Mouse (Mus musculus): ENCODE measurements at regions not wholly inside any gene's neighbourhood (a gene's known extent, or its start where the extent isn't known, plus 50 kb on each side); places are given as distances from the start of the nearest gene placed in this dataset.

DNA sequence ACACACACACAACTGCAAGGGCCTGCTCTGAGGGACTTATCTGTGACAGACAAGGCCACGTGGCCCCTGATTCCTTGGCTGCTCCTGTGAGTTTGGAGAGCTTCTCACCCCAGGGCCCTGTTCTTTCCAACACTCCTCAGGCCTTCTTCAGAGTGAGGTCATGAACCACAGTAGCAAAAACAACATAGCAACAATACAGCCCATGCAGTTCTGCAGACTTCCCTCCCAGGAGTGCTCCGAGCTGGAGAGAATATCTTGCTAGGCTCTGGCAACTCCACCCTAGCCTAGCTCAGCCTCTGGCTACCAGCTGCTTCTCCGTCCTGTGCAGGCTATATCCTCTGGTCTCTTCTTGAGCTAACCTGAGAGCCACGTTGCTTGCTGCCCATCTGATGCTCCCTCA lies 152.8 kb downstream of the Fgf18 start:
- H3K4me3 ChIP-seq (ENCODE audit: low read depth, low read length): no peak overlapping the region
- 54% methylated on average over 4 of the region's 4 CpGs for WGBS (ENCODE audit: insufficient replicate concordance)
- H3K27me3 ChIP-seq (ENCODE audit: control insufficient read depth, insufficient read depth, low read depth, low read length): no peaks in the 10 kb centered on the region
- no peaks in the 10 kb centered on the region for H3K36me3 ChIP-seq (ENCODE audit: control insufficient read depth, insufficient read depth)
- H3K27ac ChIP-seq (ENCODE audit: low read length): no peak overlapping the region
- no peaks in the 10 kb centered on the region for H3K9me3 ChIP-seq (replicated peaks; ENCODE audit: control insufficient read depth, low read length)
- no peaks in the 10 kb centered on the region for H3K4me1 ChIP-seq (ENCODE audit: control insufficient read depth, low read depth, low read length)
- H3K4me2 ChIP-seq (ENCODE audit: low read depth, low read length): no peak overlapping the region
- H3K9ac ChIP-seq (ENCODE audit: low read depth, low read length): no peak overlapping the region
- ATAC-seq (ENCODE audit: low read depth): no peak

DNA sequence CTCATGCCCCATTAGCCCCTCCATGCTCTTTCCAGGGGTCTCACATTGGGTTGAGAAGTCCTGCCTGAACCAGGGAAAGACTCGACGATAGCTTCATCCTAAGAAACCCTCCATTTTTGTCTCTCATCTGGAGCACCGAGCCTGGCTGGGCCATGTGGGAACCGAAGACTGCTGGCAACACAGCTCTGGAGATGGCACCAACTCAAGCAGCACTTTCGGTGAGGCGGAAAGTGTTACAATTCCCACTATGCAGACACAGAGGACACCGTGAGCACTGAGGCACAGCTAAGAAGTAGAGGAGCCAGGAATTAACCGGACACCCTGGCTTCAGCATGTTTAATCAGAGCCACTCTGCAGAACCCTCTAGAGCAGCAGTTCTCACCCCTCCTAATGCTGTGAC lies 153.8 kb downstream of the Fgf18 start:
- Histone ChIP-seq H3K36me3 (ENCODE audit: control insufficient read depth, insufficient read depth) (no peaks in the 10 kb centered on the region), H3K27me3 (ENCODE audit: control insufficient read depth, insufficient read depth, low read depth, low read length) (no peaks in the 10 kb centered on the region), H3K4me1 (ENCODE audit: control insufficient read depth, low read depth, low read length) (no peaks in the 10 kb centered on the region), H3K27ac (ENCODE audit: low read length) (no peak overlapping the region), H3K4me2 (ENCODE audit: low read depth, low read length) (no peak overlapping the region), H3K4me3 (ENCODE audit: low read depth, low read length) (no peak overlapping the region), H3K9me3 (replicated peaks; ENCODE audit: control insufficient read depth, low read length) (no peaks in the 10 kb centered on the region), H3K9ac (ENCODE audit: low read depth, low read length) (no peak overlapping the region)
- WGBS (ENCODE audit: insufficient replicate concordance): 64% methylated on average over 8 of the region's 8 CpGs
- ATAC-seq (ENCODE audit: low read depth): no peak

DNA sequence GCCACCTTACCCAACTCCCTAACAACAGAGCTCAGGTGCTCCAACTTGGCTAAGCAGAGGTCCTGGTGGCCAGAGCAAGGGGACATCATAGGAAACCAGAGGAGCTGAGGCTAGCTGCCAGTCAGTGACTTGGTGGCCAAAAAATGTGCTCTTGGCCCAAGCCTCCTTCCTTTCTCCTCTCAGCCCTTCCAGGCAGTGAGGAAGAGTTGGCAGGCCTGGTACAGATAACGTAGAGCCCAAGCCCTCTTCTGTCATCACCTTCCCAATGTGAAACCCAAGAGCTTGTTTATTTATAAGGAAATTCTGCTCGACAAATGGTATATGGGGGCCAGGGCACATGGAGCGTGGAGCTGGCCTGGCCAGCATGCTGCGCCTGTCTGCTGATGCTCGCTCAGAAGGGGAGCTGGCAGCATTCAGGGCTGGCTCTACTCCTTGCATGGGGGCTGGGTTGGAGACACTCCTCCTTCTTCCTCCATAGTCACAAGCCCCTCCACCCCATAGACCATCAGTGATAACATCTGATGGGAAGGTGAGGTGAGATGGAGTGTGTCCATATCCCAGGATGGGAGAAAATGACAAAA lies 156.1 kb downstream of the Fgf18 start:
- no peaks in the 10 kb centered on the region for H3K9me3 ChIP-seq (replicated peaks; ENCODE audit: control insufficient read depth, low read length)
- no peaks in the 10 kb centered on the region for H3K4me1 ChIP-seq (ENCODE audit: control insufficient read depth, low read depth, low read length)
- H3K27me3 ChIP-seq (ENCODE audit: control insufficient read depth, insufficient read depth, low read depth, low read length): no peaks in the 10 kb centered on the region
- no peak for ATAC-seq (ENCODE audit: low read depth)
- H3K4me2 ChIP-seq (ENCODE audit: low read depth, low read length): no peak overlapping the region
- H3K36me3 ChIP-seq (ENCODE audit: control insufficient read depth, insufficient read depth): no peaks in the 10 kb centered on the region
- whole genome bisulfite sequencing (ENCODE audit: insufficient replicate concordance): 66% methylated on average over 5 of the region's 5 CpGs
- H3K4me3 ChIP-seq (ENCODE audit: low read depth, low read length): no peak overlapping the region
- no peak overlapping the region for H3K27ac ChIP-seq (ENCODE audit: low read length)
- no peak overlapping the region for H3K9ac ChIP-seq (ENCODE audit: low read depth, low read length)

DNA sequence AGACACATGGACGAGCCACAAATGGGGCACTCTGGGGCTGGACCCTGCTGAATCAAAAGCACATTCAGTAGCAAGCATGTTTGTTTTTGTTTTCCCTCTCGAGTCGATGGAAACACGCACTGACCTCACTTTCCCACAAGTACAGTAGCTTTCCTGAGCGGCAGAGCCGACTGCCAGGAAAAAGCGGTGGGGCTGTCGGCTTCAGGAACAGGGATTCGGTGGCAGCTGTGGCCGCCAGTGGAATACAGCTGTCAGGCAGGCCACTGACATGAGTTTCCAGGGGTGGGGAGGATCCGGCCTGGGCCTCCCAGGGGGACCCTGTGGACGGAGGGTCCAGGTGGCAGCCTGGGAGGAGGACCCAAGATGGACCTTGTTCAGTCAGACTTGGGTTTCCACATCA lies 157.0 kb downstream of the Fgf18 start:
- H3K9me3 ChIP-seq (replicated peaks; ENCODE audit: control insufficient read depth, low read length): no peaks in the 10 kb centered on the region
- H3K36me3 ChIP-seq (ENCODE audit: control insufficient read depth, insufficient read depth): no peaks in the 10 kb centered on the region
- H3K4me2 ChIP-seq (ENCODE audit: low read depth, low read length): no peak overlapping the region
- ATAC-seq (ENCODE audit: low read depth): no peak
- H3K27ac ChIP-seq (ENCODE audit: low read length): no peak overlapping the region
- no peaks in the 10 kb centered on the region for H3K4me1 ChIP-seq (ENCODE audit: control insufficient read depth, low read depth, low read length)
- H3K9ac ChIP-seq (ENCODE audit: low read depth, low read length): no peak overlapping the region
- H3K27me3 ChIP-seq (ENCODE audit: control insufficient read depth, insufficient read depth, low read depth, low read length): no peaks in the 10 kb centered on the region
- H3K4me3 ChIP-seq (ENCODE audit: low read depth, low read length): no peak overlapping the region
- WGBS (ENCODE audit: insufficient replicate concordance): 69% methylated on average over 12 of the region's 12 CpGs

DNA sequence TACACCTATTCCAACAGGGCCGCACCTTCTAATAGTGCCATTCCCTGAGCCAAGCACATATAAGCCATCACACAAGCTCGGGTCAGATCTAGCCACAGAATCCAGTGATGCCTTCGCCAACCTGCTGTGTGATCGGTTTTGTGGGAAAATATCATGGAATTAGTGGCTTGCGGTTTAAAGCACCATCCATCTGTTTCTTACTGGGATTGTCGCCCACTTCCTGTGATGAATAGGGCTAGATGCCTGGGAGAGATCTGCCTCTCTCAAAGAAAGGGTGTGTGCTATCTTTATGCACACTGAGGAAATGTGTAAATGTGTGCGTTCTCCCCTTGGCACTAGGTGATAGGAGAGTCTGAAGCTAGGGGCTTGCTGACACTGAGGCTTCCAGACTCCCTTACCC lies 154.5 kb upstream of the Smim23 start:
- Histone ChIP-seq H3K27me3 (ENCODE audit: control insufficient read depth, insufficient read depth, low read depth, low read length) (no peaks in the 10 kb centered on the region), H3K36me3 (ENCODE audit: control insufficient read depth, insufficient read depth) (no peaks in the 10 kb centered on the region), H3K4me3 (ENCODE audit: low read depth, low read length) (no peak overlapping the region), H3K27ac (ENCODE audit: low read length) (no peak overlapping the region), H3K4me1 (ENCODE audit: control insufficient read depth, low read depth, low read length) (no peaks in the 10 kb centered on the region), H3K4me2 (ENCODE audit: low read depth, low read length) (no peak overlapping the region), H3K9me3 (replicated peaks; ENCODE audit: control insufficient read depth, low read length) (no peaks in the 10 kb centered on the region), H3K9ac (ENCODE audit: low read depth, low read length) (no peak overlapping the region)
- no peak for ATAC-seq (ENCODE audit: low read depth)
- WGBS (ENCODE audit: insufficient replicate concordance): 67% methylated on average over 7 of the region's 7 CpGs

DNA sequence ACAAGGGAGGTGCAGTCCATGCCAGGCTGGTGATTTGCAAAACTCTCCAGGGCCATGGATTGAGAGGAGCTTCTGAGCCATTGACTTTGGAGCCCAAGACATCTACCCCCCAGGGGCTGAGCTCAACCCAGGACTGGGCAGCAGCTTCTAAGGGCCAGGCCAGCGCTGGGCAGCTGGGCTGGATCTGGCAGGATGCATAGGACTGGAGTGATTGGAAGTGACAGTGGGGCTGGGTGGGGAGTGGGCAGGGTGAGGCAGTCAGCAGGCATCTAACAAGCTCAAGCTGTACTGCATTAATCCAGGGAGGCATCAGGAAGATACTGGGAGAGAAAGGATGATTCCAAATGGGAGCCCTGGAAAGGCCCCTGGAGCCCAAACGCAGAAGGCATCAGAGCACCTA lies 152.2 kb upstream of the Smim23 start:
- Histone ChIP-seq H3K36me3 (ENCODE audit: control insufficient read depth, insufficient read depth) (no peaks in the 10 kb centered on the region), H3K4me2 (ENCODE audit: low read depth, low read length) (no peak overlapping the region), H3K27me3 (ENCODE audit: control insufficient read depth, insufficient read depth, low read depth, low read length) (no peaks in the 10 kb centered on the region), H3K4me3 (ENCODE audit: low read depth, low read length) (no peak overlapping the region), H3K9ac (ENCODE audit: low read depth, low read length) (no peak overlapping the region), H3K4me1 (ENCODE audit: control insufficient read depth, low read depth, low read length) (no peaks in the 10 kb centered on the region), H3K9me3 (replicated peaks; ENCODE audit: control insufficient read depth, low read length) (no peaks in the 10 kb centered on the region), H3K27ac (ENCODE audit: low read length) (no peak overlapping the region)
- 73% methylated on average over 2 of the region's 2 CpGs for WGBS (ENCODE audit: insufficient replicate concordance)
- no peak for ATAC-seq (ENCODE audit: low read depth)

DNA sequence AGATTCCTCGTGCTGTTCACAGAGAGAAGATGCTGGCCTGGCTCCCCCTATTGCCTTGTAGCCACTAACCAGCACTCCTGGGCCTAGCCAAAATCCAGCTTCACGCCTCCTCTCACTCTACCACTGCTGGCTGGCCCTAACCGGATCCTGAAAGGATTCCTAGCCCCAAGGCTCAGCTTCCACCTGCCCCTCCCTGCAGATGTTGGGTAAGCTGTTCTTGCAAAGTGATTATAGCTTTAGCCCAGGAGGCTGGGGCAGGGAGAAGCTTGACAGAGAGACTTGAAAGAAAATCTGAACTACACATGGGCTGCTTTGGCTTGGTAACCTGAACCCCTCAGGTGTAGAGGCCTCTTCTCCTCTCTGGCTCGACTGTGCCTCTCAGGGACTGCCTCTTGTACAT lies 149.0 kb upstream of the Smim23 start:
- ATAC-seq (ENCODE audit: low read depth): no peak
- no peak overlapping the region for H3K4me3 ChIP-seq (ENCODE audit: low read depth, low read length)
- no peaks in the 10 kb centered on the region for H3K9me3 ChIP-seq (replicated peaks; ENCODE audit: control insufficient read depth, low read length)
- 47% methylated on average over 4 of the region's 4 CpGs for WGBS (ENCODE audit: insufficient replicate concordance)
- H3K36me3 ChIP-seq (ENCODE audit: control insufficient read depth, insufficient read depth): no peaks in the 10 kb centered on the region
- H3K9ac ChIP-seq (ENCODE audit: low read depth, low read length): no peak overlapping the region
- no peaks in the 10 kb centered on the region for H3K4me1 ChIP-seq (ENCODE audit: control insufficient read depth, low read depth, low read length)
- H3K27ac ChIP-seq (ENCODE audit: low read length): no peak overlapping the region
- H3K4me2 ChIP-seq (ENCODE audit: low read depth, low read length): no peak overlapping the region
- no peaks in the 10 kb centered on the region for H3K27me3 ChIP-seq (ENCODE audit: control insufficient read depth, insufficient read depth, low read depth, low read length)

DNA sequence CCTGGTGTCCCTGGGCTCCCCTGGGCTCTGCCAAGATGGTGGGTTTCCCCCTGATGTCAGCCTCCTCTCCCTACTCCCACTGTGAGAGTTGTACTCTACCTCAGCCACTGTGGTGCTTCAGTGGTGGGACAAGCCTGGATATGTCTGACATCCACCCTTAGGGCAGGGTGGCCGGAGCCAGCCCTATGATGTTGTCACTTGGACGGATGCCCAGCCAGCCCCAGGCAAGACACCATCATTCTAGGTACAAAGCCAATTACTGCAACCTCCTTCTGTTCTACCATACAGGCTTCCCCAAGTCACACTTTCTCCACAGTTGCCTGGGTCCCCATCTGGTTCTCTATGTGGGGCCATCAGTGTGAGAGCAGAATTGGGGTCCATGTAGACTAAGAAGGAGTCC lies 141.0 kb upstream of the Smim23 start:
- Histone ChIP-seq H3K27ac (ENCODE audit: low read length) (no peak overlapping the region), H3K4me1 (ENCODE audit: control insufficient read depth, low read depth, low read length) (no peaks in the 10 kb centered on the region), H3K4me2 (ENCODE audit: low read depth, low read length) (no peak overlapping the region), H3K9ac (ENCODE audit: low read depth, low read length) (no peak overlapping the region), H3K36me3 (ENCODE audit: control insufficient read depth, insufficient read depth) (no peaks in the 10 kb centered on the region), H3K27me3 (ENCODE audit: control insufficient read depth, insufficient read depth, low read depth, low read length) (no peaks in the 10 kb centered on the region), H3K4me3 (ENCODE audit: low read depth, low read length) (no peak overlapping the region), H3K9me3 (replicated peaks; ENCODE audit: control insufficient read depth, low read length) (no peaks in the 10 kb centered on the region)
- ATAC-seq (ENCODE audit: low read depth): no peak
- 47% methylated on average over 2 of the region's 2 CpGs for WGBS (ENCODE audit: insufficient replicate concordance)

DNA sequence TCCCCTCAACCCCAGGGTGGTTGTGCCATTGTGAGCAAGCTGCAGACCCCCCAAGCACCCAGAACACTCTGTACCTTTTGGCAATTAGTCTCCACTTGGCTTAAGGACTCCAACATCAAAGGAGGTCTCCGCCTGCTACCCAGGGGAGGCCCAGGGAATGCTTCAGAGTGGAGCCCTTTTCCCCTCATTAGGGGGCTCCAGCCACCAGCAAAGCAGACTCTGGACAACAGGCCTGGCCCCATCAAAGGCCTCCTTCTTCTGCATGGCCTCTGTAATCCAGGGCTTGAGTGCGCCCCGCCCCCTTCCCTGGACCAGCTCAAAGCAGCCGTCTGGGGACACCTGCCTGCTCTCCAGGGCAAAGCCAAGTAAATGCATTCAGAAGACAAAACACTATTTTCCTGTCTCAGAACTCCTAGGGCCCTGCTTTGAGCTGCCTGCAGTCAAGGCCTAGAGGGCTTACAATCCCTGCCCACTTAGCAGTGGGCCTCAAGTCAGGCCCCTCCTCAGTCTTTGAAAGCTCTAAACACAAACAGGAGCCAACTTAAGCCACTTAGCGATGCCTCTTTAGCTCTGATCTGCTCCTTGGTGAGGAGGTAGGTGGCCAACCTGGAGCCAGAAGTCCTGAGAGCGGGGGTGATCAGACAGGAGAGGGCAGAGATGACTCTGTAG lies 139.4 kb upstream of the Smim23 start:
- Histone ChIP-seq H3K36me3 (ENCODE audit: control insufficient read depth, insufficient read depth) (no peaks in the 10 kb centered on the region), H3K4me1 (ENCODE audit: control insufficient read depth, low read depth, low read length) (no peaks in the 10 kb centered on the region), H3K9ac (ENCODE audit: low read depth, low read length) (no peak overlapping the region), H3K27ac (ENCODE audit: low read length) (no peak overlapping the region), H3K27me3 (ENCODE audit: control insufficient read depth, insufficient read depth, low read depth, low read length) (no peaks in the 10 kb centered on the region), H3K4me3 (ENCODE audit: low read depth, low read length) (no peak overlapping the region), H3K4me2 (ENCODE audit: low read depth, low read length) (no peak overlapping the region), H3K9me3 (replicated peaks; ENCODE audit: control insufficient read depth, low read length) (no peaks in the 10 kb centered on the region)
- WGBS (ENCODE audit: insufficient replicate concordance): 44% methylated on average over 6 of the region's 6 CpGs
- ATAC-seq (ENCODE audit: low read depth): no peak

Data from liver, embryonic 16.5 days (tissue).